ENCODE assay signal across 8 mouse cellular contexts in genomic region chr5:90902380-90903260, GRCm38 (mm10). TPM values are rescaled to one million over a fixed set of nuclear protein-coding genes. Genes with fewer than 3 reads are reported as not detected.
A peak's percentile ranks its signal among the peaks of the same experiment; 100 is the strongest.
DNase-seq lines count a peak whose midpoint lies in the region; ATAC-seq and TF ChIP-seq lines count a peak whose summit lies in the region.

No protein-coding gene starts in this region.

- no peaks in the 10 kb centered on the region for H3K9me3 ChIP-seq in forebrain, embryonic 16.5 days (ENCODE audit: control insufficient read depth, low read length)
- H3K9me3 ChIP-seq in liver, embryonic 11.5 days (ENCODE audit: control insufficient read depth, low read length), result no peaks in the 10 kb centered on the region

- WGBS in forebrain, embryonic 16.5 days, result 9% methylated on average over 10 of the region's 10 CpGs
- 6% methylated on average over 10 of the region's 10 CpGs for WGBS in liver, embryonic 11.5 days

- H3K4me2 ChIP-seq in forebrain, embryonic 16.5 days (ENCODE audit: low read length), result peak overlapping the region; percentile 73
- peak overlapping the region; percentile 59 for H3K4me2 ChIP-seq in liver, embryonic 11.5 days

- intact Hi-C loops in gastrocnemius, adult 2 months (cut with DNase I), result no loop called here

- peak; percentile 51 for ATAC-seq in forebrain, embryonic 16.5 days
- no peak for ATAC-seq in liver, embryonic 11.5 days (replicated peaks; ENCODE audit: low FRiP score)
- peak; percentile 16; the same call in 1 of the 2 replicates for ATAC-seq in neutrophil, adult 5-6 weeks (ENCODE audit: extremely low read depth, insufficient number of reproducible peaks, low FRiP score, poor library complexity, severe bottlenecking)

- no peak overlapping the region for H3K27ac ChIP-seq in gastrocnemius, adult 2 months
- no peak overlapping the region for H3K27ac ChIP-seq in forebrain, embryonic 16.5 days (ENCODE audit: low read length)
- no peak overlapping the region for H3K27ac ChIP-seq in liver, embryonic 11.5 days (ENCODE audit: low read depth, low read length)

- 0 out of 2 replicates have a peak, but pooled peaks cover 2% of the 10 kb centered on the region for H3K27me3 ChIP-seq in forebrain, embryonic 16.5 days (replicated peaks; ENCODE audit: control insufficient read depth, insufficient read depth, low read length)
- H3K27me3 ChIP-seq in liver, embryonic 11.5 days (replicated peaks; ENCODE audit: control insufficient read depth, insufficient read depth, low read length), result peaks cover 10% of the 10 kb centered on the region

- H3K4me3 ChIP-seq in gastrocnemius, adult 2 months, result peak overlapping the region; percentile 50; the same call in 1 of the 2 replicates
- peak overlapping the region; percentile 36 for H3K4me3 ChIP-seq in forebrain, embryonic 16.5 days (replicated peaks; ENCODE audit: low read length)
- no peak overlapping the region for H3K4me3 ChIP-seq in liver, embryonic 11.5 days (ENCODE audit: low read depth, low read length)

- peak; percentile 33; the same call in 1 of the 2 replicates for TF ChIP-seq CTCF in gastrocnemius, adult 2 months (IDR thresholded peaks at IDR 0.05)

- DNase-seq in gastrocnemius, adult 2 months, result no peak
- no peak for DNase-seq in gastrocnemius, postnatal 4 days (ENCODE audit: low spot score in 2 of 2)
- DNase-seq in CD4-positive, CD25-positive, alpha-beta regulatory T cell, adult 2 months (ENCODE audit: low read depth, low spot score), result peak; percentile 53
- no peak for DNase-seq in liver, embryonic 11.5 days (ENCODE audit: low spot score)
- DNase-seq in yolk sac, embryonic 10.5 days (ENCODE audit: low spot score), result no peak
- DNase-seq in gastrocnemius, adult 8-10 months (ENCODE audit: low spot score in 2 of 2), result no peak

- H3K4me1 ChIP-seq in forebrain, embryonic 16.5 days (replicated peaks; ENCODE audit: control insufficient read depth, insufficient read depth, low read length), result peaks cover 15% of the 10 kb centered on the region
- H3K4me1 ChIP-seq in liver, embryonic 11.5 days (replicated peaks; ENCODE audit: control insufficient read depth, insufficient read depth, low read length), result no peaks in the 10 kb centered on the region; the same call in 1 of the 2 replicates

- H3K36me3 ChIP-seq in forebrain, embryonic 16.5 days (ENCODE audit: control insufficient read depth, insufficient read depth), result no peaks in the 10 kb centered on the region
- no peaks in the 10 kb centered on the region for H3K36me3 ChIP-seq in liver, embryonic 11.5 days (ENCODE audit: control insufficient read depth, insufficient read depth, low read length)

- H3K9ac ChIP-seq in forebrain, embryonic 16.5 days (replicated peaks; ENCODE audit: low read depth, low read length), result no peak overlapping the region
- no peak overlapping the region for H3K9ac ChIP-seq in liver, embryonic 11.5 days (ENCODE audit: low read depth, low read length)

RNA-seq across cellular contexts. Expression of gene Cxcl2, which starts 1.1 kb away (rescaled TPM):
- total RNA-seq in gastrocnemius, adult 2 months (2021), result not detected
- total RNA-seq in gastrocnemius, postnatal 4 days (2021), result not detected
- polyA plus RNA-seq in forebrain, embryonic 16.5 days (2015; fragmentation: Nextera tagmentation; extraction: Ambion mirVana), result not detected in 2 replicates
- polyA plus RNA-seq in liver, embryonic 11.5 days (2014; fragmentation: Nextera tagmentation; extraction: Ambion mirVana), result 0.22 TPM in 1 of 2 replicates, not detected in the other
- total RNA-seq in neutrophil, adult 5-6 weeks (2017), result 76.6 and 85.8 TPM in 2 replicates
- total RNA-seq in gastrocnemius, adult 8-10 months (2022), result not detected

RNA-seq across cellular contexts. Expression of gene Cxcl1, which starts 11.6 kb away (rescaled TPM):
- under 1 TPM in 1 of 2 experiments, not detected in 1; 0.26 TPM for total RNA-seq in gastrocnemius, adult 2 months (2021)
- under 1 TPM; 0.69 to 0.91 TPM for total RNA-seq in gastrocnemius, postnatal 4 days (2021)
- 0.17 TPM in 1 of 2 replicates, not detected in the other for polyA plus RNA-seq in forebrain, embryonic 16.5 days (2015; fragmentation: Nextera tagmentation; extraction: Ambion mirVana)
- 0.84 TPM in 1 of 2 replicates, not detected in the other for polyA plus RNA-seq in liver, embryonic 11.5 days (2014; fragmentation: Nextera tagmentation; extraction: Ambion mirVana)
- not detected in 2 replicates for total RNA-seq in neutrophil, adult 5-6 weeks (2017)
- not detected for total RNA-seq in gastrocnemius, adult 8-10 months (2022)

RNA-seq across cellular contexts. Expression of gene Mthfd2l, which starts 28.3 kb away (rescaled TPM):
- 1 to 10 TPM; 6.5 to 6.7 TPM for total RNA-seq in gastrocnemius, adult 2 months (2021)
- total RNA-seq in gastrocnemius, postnatal 4 days (2021), result 10 to 100 TPM; 22.0 to 22.2 TPM
- 58.7 and 62.8 TPM in 2 replicates for polyA plus RNA-seq in forebrain, embryonic 16.5 days (2015; fragmentation: Nextera tagmentation; extraction: Ambion mirVana)
- 22.4 and 23.1 TPM in 2 replicates for polyA plus RNA-seq in liver, embryonic 11.5 days (2014; fragmentation: Nextera tagmentation; extraction: Ambion mirVana)
- 5.5 and 7.7 TPM in 2 replicates for total RNA-seq in neutrophil, adult 5-6 weeks (2017)
- total RNA-seq in gastrocnemius, adult 8-10 months (2022), result 1 to 10 TPM; 6.8 to 8.0 (median 7.4) TPM

Comparison
In these comparisons a context has a peak if more than half of its experiments do, and no peak if none do; other contexts are left out.
1. RNA of gene Cxcl2, which starts 1.1 kb away (total RNA-seq): 76.6 to 85.8 TPM in neutrophil, adult 5-6 weeks; not detected in gastrocnemius, adult 2 months, not detected in gastrocnemius, postnatal 4 days and not detected in gastrocnemius, adult 8-10 months; every median in the first group is over 10 times any median in the second.